Mouse (Mus musculus) brain, embryonic 14.5 days (tissue): ENCODE data around the gene Rrad. TPM values are rescaled to one million over a fixed set of nuclear protein-coding genes. Genes with fewer than 3 reads are reported as not detected.

Experiments
- DNase-seq: peaks from one replicate; pipeline ENCODE4 v3.0.0-alpha.2; 2011; ENCODE audit warnings: low read depth
- CTCF ChIP-seq: fragments of 200-500 bp; IDR thresholded peaks from 2 replicates; pipeline ENCODE4 v1.5.1; 2012; ENCODE audit warnings: inconsistent platforms, mild to moderate bottlenecking, moderate library complexity, borderline replicate concordance; ENCODE audit not compliant: insufficient read depth, insufficient read length; ENCODE audit errors: extremely low read depth
- POLR2A ChIP-seq: fragments of 200-500 bp; IDR thresholded peaks from 2 replicates; pipeline ENCODE4 v1.6.1; 2012; ENCODE audit warnings: mild to moderate bottlenecking, inconsistent platforms, borderline replicate concordance; ENCODE audit not compliant: poor library complexity, insufficient read depth, insufficient read length, severe bottlenecking; ENCODE audit errors: extremely low read depth
- polyA plus RNA-seq: library from polyadenylated mRNA; depleted of rRNA; stranded (reverse); fragments of >200 nt; gene quantifications from 2 replicates; pipeline ENCODE4 v1.2.3, GENCODE M21; 2012

The Rrad gene
- polyA plus RNA-seq, 1 experiment: 3.0 TPM

- DNase-seq: peak; percentile 64
- TF ChIP-seq POLR2A: no peak
- no peak for TF ChIP-seq CTCF
Measured at GRCm38 (mm10) chr8:104632486-104632885, 1.4 kb upstream of the Rrad start.

DNA sequence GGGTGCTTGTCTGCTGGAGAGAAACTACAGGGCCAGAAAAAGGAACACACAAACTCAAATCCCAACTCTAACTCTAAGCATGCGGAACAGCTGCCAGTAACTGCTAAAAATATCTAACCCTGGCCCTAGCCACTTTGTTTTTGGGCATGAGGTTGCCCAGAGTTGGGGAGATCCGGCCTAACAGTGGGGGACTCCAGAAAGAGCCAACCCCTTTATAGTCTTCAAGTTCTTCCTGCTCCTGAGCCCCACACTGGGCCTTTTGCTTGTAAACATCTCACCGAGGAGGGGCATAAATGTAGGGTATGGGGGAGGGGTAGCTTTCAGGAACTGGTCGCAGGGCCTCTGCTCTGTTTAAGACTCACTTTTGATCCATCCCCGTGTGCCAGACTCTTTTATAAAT lies 848 bp upstream of the Rrad start:
- no peak for DNase-seq
- TF ChIP-seq POLR2A (no peak), CTCF (no peak)

DNA sequence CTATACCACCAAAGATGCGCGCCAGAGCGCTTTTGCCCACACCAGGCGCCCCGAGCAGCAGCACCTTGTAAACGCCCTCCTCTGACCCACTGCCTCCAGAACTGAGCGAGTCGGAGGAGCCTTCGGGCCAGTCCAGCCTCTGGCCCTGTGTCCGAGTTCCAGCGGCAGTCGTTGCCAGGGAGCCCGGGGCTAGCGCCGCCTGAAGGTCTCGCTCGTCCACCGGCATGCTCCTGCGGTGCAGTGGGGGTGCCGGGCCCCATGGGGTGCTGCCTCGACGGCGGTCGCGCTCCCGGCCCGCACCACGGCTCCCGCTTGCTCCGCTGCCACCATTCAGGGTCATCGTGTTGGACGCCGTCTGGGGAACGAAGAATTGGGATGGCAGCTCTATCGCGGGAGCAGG lies 553 bp downstream of the Rrad start:
- no peak for DNase-seq
- TF ChIP-seq CTCF (no peak), POLR2A (no peak)

DNA sequence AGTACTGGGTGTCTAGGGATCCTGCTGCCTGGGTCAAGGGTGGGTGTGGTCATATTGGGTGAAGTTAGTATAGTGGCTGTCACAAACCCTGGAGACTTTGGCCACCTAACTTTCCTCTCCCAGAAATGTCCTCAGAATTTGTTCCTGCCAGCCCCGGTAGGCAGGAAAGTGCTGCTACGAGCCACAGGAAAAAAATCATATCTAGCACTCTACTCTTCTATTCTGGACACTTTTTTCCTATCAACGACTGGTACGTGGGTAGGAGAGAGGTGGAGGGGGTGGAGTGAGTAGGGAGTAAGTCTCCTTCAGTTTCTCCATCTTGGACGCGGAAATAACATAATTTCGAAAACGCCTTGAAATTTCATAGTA lies 1.0 kb downstream of the Rrad start:
- DNase-seq: no peak
- no peak for TF ChIP-seq CTCF
- no peak for TF ChIP-seq POLR2A

DNA sequence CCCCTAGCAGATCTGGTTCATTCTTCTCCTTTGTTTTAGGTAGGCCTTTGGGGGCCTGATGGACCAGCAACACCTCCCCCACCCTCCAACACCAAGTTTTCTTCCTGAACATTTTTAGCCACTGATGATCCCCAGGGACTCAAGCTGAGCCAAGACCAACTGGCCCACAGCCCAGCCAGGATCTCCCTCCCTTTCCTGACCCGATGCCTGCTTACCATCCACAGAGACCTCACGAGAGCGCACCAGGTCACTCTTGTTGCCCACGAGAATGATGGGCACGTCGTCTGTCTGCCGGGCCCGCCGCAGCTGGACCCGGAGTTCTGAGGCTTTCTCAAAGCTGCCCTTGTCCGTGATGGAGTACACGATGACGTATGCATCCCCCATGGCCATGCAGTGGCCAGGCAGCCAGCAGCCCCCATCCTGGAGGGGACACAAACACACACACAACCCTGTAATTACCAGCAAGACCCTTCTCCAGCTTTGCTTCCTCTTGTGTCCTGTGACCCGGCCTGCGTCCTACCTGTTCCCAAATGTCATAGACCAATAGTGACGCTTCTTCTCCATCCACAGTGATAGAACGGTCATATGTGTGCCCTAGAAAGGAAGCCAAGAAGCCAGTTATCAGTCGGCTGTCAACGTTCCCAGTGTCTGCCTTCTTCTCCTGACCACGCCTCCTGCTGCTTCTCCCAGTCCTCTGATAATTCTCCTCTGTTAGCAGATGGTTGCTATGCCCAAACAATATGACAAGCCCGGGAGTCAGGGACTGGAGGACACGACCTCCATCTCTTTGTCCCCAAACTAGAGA lies 1.6 kb downstream of the Rrad start:
- DNase-seq: no peak
- TF ChIP-seq POLR2A: no peak
- no peak for TF ChIP-seq CTCF

GRCm38 (mm10) chr8:104628402-104628801 lies 2.7 kb downstream of the Rrad start:
- TF ChIP-seq POLR2A (no peak), CTCF (no peak)
- no peak for DNase-seq

DNA sequence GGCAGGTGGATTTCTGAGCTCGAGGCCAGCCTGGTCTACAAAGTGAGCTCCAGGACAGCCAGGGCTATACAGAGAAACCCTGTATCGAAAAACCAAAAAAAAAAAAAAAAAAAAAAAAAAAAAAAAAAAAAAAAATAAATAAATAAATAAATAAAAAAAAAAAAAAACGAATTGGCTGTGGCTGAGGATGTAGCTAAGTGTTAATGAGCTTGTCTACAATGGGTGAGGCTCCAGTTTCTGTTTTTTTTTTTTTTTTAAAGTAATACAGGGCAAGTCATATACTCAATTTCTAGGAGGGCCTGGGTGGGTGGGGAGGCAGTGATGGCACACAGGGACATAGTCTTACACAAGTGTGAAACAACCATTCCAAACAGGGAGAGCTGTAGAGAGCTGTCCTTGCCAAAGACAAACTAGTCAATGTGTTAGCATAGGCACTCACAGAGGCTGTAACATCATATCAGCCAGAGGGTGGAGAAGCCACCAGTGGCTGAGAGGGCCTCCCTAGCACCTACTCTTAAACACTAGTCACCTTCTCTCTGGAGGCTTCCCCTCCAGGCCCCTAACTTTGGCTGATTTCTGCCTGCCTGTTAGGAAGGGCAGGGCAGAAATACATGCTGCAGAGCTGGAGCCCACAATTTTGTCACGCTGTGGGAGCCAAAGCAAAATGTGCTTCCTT lies 3.9 kb downstream of the Rrad start:
- TF ChIP-seq CTCF (no peak), POLR2A (no peak)
- DNase-seq: no peak

DNA sequence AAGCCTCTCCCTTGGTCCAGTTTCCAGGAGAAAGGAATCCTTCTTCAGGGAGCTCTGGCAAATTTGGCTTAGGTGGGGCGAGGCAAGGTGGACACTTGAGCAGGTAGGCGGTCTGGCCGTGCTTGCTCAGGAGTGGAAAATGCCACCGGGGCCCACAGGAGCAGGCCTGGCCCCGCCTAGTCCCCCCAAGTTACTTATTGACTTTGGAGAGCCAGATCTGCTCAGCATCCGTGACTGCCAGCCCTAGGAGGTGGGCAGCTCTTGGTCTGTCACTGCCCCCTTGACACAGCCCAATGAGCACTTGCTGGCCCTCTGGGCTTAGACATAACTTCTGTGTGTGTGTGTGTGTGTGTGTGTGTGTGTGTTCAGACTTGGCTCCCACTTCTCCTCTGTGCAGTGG lies 7.0 kb downstream of the Rrad start, which contains the start of gene Cdh16:
Gene Cdh16, minus strand, starts transcription at position 236 of the 400 bp plus-strand sequence.
- DNase-seq: no peak
- no peak for TF ChIP-seq POLR2A
- TF ChIP-seq CTCF: no peak

GRCm38 (mm10) chr8:104620765-104621164 lies 10.4 kb downstream of the Rrad start:
- DNase-seq: no peak
- TF ChIP-seq CTCF (no peak), POLR2A (no peak)

DNA sequence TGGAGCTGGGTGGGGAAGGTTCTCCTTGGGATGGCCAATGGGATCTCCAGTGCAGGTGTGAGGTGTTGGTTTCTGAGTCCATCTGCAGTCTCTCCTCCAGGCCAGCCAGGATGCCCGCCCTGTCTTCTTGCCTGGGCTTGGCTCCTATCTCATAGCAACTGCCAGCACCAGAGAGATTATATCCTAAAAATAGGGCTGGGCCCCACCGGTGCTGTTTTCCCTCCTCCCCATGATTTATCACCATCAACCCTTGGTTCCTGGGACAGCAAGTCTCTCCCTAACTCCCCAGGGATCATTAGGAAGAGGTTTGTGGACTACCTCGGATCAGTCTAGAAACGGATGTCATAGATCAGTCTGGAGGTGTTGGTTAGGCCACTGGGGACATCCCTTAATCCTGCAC lies 18.0 kb downstream of the Rrad start:
- no peak for DNase-seq
- TF ChIP-seq CTCF (no peak), POLR2A (no peak)

DNA sequence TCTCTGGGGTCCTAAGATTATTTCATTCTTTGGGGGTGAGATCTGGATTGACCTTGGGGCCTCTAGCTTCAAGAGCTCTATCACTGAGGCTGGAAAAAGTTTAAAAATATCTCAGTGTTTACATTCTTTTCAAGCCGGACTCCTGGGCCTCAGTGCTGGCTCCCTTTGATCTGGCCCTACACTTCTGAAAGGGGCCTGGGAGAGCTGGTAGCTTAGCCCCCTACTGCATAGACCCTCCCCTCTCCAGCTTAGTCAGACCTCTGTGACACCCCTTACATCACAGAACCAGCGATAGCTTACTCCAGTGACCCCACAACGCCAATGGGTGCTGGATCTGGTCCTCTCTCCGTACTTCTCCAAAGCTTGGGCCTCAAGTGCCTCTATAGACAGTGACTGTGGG lies 19.5 kb downstream of the Rrad start:
- TF ChIP-seq CTCF (no peak), POLR2A (no peak)
- no peak for DNase-seq

DNA sequence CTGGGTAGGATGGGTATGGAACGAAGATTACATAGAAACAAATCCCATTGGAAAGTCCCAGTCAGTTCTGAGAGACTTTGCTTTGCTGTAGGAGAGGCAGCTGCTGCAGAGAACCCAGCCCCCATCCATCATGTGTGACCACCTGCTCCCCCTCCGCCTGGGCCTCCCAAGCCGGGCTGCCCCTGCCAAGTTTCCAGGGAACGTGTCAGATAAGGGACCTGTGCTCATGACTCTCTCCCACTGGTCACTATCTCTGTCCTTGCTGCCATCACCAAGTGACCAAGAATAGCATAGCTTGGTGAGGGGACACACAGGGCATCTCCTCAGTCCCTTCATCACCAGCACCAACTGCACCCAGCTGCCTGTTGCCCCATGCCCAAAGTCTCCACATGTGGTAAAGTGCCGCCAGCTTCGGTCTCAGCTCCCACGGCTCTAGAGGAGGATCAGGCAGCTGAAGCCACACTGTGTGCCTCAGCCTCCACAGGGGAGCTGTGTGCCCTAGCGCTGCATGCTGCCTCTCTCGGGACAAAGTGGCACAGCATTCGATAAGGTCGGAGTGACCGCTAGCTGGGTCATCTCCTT lies 20.9 kb downstream of the Rrad start:
- peak; percentile 22 for DNase-seq
- no peak for TF ChIP-seq POLR2A
- TF ChIP-seq CTCF: no peak

- TF ChIP-seq POLR2A (no peak), CTCF (no peak)
- no peak for DNase-seq
Measured at GRCm38 (mm10) chr8:104609222-104609621, 21.9 kb downstream of the Rrad start.
